17 mouse cellular contexts compared by ENCODE assay signal in genomic region chr15:101363933-101364332, GRCm38 (mm10). TPM values are rescaled to one million over a fixed set of nuclear protein-coding genes. Genes with fewer than 3 reads are reported as not detected.
"Had no signal": no experiment of that assay in that cellular context is flagged by ENCODE, and none has a peak within 500 bp of the region (broad histone marks: within the 10 kb centered on the region; RNA-seq: fewer than 3 reads in every experiment).

No protein-coding gene starts in this region.

- H3K4me3 ChIP-seq: layer of hippocampus, adult 2 months had no signal

- DNase-seq: kidney, postnatal 14 days; kidney, postnatal 4 days; layer of hippocampus, adult 9-11 months; liver, postnatal 0 days; midbrain, embryonic 14.5 days; thymus, postnatal 25 days had no signal

- H3K4me2 ChIP-seq: liver, embryonic 11.5 days; midbrain, embryonic 11.5 days had no signal

- H3K9ac ChIP-seq: liver, embryonic 14.5 days; liver, postnatal 0 days had no signal

- H3K27ac ChIP-seq: layer of hippocampus, adult 2 months; liver, embryonic 14.5 days; macrophage had no signal

- ATAC-seq: intestine, postnatal 0 days; liver, postnatal 0 days had no signal

RNA-seq across cellular contexts. Expression of gene Krt80, which starts 6.0 kb away (rescaled TPM):
- total RNA-seq: megakaryocyte-erythroid progenitor cell, adult 5-6 weeks had no signal
- polyA plus RNA-seq: limb, embryonic 11.5 days; liver, embryonic 11.5 days; midbrain, embryonic 11.5 days; midbrain, embryonic 14.5 days; neural tube, embryonic 11.5 days had no signal

RNA-seq across cellular contexts. Expression of gene Krt7, which starts 46.9 kb away (rescaled TPM):
- total RNA-seq: layer of hippocampus, adult 2 months; layer of hippocampus, postnatal 25 days; left cerebral cortex, adult 18-20 months; megakaryocyte-erythroid progenitor cell, adult 5-6 weeks had no signal
- polyA plus RNA-seq: macrophage had no signal
